Mouse (Mus musculus): Measurements from ENCODE around the gene Scgb2b26. TPM values are rescaled to one million over a fixed set of nuclear protein-coding genes. Genes with fewer than 3 reads are reported as not detected.
A peak's percentile ranks its signal among the peaks of the same experiment; 100 is the strongest.

Gene Scgb2b26
- not detected for total RNA-seq (2022)

DNA sequence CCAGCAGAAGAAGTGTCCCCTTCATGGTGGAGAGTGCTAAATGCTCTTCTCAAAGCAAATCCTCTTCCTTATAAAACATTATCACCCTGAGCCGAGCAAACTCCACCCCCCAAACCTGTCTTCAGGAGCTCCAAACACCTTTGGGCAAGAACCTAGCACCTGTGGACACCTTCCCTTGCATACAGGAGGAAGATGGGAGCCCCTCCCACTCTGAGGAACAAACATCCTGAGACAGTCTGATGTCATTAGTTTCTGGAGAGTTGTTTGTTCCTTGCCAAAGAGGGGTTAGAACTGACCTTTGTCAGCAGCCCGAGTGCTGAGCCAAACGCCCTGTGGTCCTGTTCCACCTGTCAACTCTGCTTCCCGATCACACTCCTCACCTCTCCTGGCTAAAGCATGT lies at the start of gene Scgb2b26:
Scgb2b26 (minus strand) TSS at position 101 of the 400 bp plus-strand sequence.
- DNase-seq (ENCODE audit: low spot score in 2 of 2), result no peak

DNA sequence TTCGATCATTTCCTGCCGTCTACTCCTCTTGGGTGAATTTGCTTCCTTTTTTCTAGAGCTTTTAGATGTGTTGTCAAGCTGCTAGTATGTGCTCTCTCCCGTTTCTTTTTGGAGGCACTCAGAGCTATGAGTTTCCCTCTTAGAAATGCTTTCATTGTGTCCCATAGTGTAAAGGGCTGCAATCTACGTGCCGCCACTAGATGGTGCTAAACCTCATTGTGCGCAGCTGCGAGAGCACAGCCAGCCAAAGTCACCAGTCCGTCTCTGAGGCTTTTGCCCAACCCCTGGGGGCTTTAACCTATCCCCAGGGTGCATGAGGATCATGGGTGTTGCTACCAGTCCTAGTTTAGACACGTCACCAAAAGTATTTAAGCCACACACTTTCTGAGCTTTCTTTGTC lies 37.4 kb upstream of the Scgb2b26 start:
- DNase-seq (ENCODE audit: low spot score in 2 of 2), result peak in 1 of 2 experiments; percentile 3

DNA sequence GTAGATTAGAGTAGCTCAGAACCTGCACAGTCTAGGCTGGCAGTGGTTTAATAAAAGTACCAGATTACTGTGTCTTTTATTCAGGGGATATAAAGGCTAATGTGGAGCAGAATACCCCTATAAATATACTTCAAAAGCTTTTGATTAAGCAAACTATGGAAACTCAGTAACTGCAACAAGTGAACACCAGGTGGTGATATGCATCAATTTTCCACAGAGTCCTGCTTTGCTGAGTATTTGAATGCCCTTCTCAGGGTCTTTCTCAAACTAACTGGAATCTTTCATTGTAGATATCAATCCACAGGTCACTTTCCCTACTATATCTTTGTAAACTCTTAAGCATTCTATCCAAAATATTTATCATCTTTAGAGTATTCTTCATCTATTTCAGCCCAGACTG lies 41.9 kb downstream of the Scgb2b26 start:
- DNase-seq (ENCODE audit: low spot score in 2 of 2), result no peak

DNA sequence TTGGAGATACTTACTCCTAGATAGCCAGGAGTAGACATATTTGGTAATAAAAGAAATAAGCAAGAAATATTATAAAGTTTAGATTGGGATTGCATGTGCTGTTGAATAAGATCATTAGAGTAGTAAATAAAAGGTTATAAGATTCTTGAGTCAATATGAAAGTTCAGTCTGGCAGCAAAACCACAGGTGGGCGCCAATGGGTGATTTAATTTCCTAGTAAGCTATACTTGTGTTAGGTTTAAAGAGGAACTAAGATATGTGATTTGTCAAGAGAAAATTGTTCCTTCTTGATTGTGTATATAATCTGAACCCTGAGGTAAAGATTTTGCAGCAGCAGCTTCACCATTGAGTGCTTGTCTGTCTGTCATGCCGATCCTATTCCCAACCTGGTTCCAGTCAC lies 44.0 kb downstream of the Scgb2b26 start:
- no peak for DNase-seq (ENCODE audit: low spot score in 2 of 2)

DNA sequence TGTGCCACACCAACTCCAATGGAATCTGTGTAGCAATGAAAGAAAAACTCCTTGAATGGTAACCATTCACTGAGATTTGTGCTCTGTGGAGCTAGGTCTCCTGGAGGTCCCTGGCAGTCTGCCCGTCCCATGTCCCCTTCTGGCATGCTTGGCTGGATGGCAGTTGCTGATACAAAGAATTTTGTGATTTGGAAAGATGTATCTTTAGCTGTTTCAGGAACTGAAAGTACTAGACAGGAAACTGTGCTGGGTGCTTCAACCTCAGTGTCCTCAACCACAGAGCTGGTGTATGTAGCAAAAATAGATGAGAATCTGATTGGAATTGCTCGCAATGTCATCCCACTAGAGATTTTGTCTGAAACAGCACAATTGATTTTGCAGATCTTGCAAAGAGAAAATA lies 44.8 kb downstream of the Scgb2b26 start:
- DNase-seq (ENCODE audit: low spot score in 2 of 2), result no peak

Other genes starting within 250 kb of the Scgb2b26 start
- not detected for gene Scgb2b24, start 205.7 kb downstream of the Scgb2b26 start, total RNA-seq (2022)
- gene Scgb1b24, start 201.2 kb downstream of the Scgb2b26 start, total RNA-seq (2022), result not detected
- gene Scgb2b27, start 68.9 kb upstream of the Scgb2b26 start, total RNA-seq (2022), result not detected
- gene Scgb1b27, start 76.4 kb upstream of the Scgb2b26 start, total RNA-seq (2022), result not detected
- not detected for gene Scgb1b30, start 150.4 kb upstream of the Scgb2b26 start, total RNA-seq (2022)
- gene Wtip, start 188.2 kb upstream of the Scgb2b26 start, total RNA-seq (2022), result 10 to 100 TPM; 12.5 to 15.4 (median 13.7) TPM
- gene Uba2, start 224.6 kb upstream of the Scgb2b26 start, total RNA-seq (2022), result 10 to 100 TPM; 81.8 to 91.5 (median 88.2) TPM

Data from layer of hippocampus, adult 8-10 months (tissue).